Mouse (Mus musculus) MEL (cell line): ENCODE data around the gene Crnkl1.

Source experiments
- CTCF ChIP-seq, 3 experiments: IDR thresholded peaks in 2 of 3; conservative IDR thresholded peaks in 1 of 3; 2 replicates each; pipeline ENCODE4 v1.5.1; 2011 to 2012; ENCODE audit warnings: low read length in 3 of 3, low read depth in 2 of 3, mild to moderate bottlenecking in 2 of 3, improper control_type of control experiment in 1 of 3, inconsistent platforms in 1 of 3, mixed read lengths in 1 of 3, moderate library complexity in 1 of 3; ENCODE audit not compliant: control insufficient read depth in 1 of 3, insufficient read depth in 1 of 3, poor library complexity in 1 of 3, severe bottlenecking in 1 of 3
- EP300 ChIP-seq, 2 experiments: IDR thresholded peaks; 2 replicates each; pipeline ENCODE4 v1.6.1; 2011; ENCODE audit warnings: improper control_type of control experiment in 2 of 2, low read length in 2 of 2, low read depth in 1 of 2, mild to moderate bottlenecking in 1 of 2
- POLR2A ChIP-seq, 2 experiments: IDR thresholded peaks; 2 replicates each; pipeline ENCODE4 v1.6.1; 2011 to 2012; ENCODE audit warnings: low read length in 2 of 2, mild to moderate bottlenecking in 2 of 2, control low read depth in 1 of 2, improper control_type of control experiment in 1 of 2, low read depth in 1 of 2, moderate library complexity in 1 of 2; ENCODE audit not compliant: control insufficient read depth in 1 of 2, insufficient read depth in 1 of 2, poor library complexity in 1 of 2
- POLR2AphosphoS2 ChIP-seq: IDR thresholded peaks from 2 replicates; pipeline ENCODE4 v1.6.1; 2011; ENCODE audit warnings: low read length, improper control_type of control experiment
- ZKSCAN1 ChIP-seq: IDR thresholded peaks from 2 replicates; pipeline ENCODE4 v1.6.1; 2012; ENCODE audit warnings: low read depth, mild to moderate bottlenecking, inconsistent platforms, low read length, improper control_type of control experiment, moderate library complexity

- TF ChIP-seq ZKSCAN1, result no peak
- no peak for TF ChIP-seq CTCF (IDR thresholded peaks at IDR 0.05 in 2 of 3, conservative IDR thresholded peaks at IDR 0.05 in 1 of 3; ENCODE audit: control insufficient read depth in 1 of 3, insufficient read depth in 1 of 3, low read depth in 2 of 3, low read length in 3 of 3, poor library complexity in 1 of 3, severe bottlenecking in 1 of 3)
- TF ChIP-seq EP300 (IDR thresholded peaks at IDR 0.05; ENCODE audit: low read depth in 1 of 2, low read length in 2 of 2), result no peak
- TF ChIP-seq POLR2A (IDR thresholded peaks at IDR 0.05; ENCODE audit: control insufficient read depth in 1 of 2, insufficient read depth in 1 of 2, low read depth in 1 of 2, low read length in 2 of 2, poor library complexity in 1 of 2), result no peak
- TF ChIP-seq POLR2AphosphoS2, result no peak
Measured at GRCm38 (mm10) chr2:145887937-145888765, 46.7 kb downstream of the Crnkl1 start.
